Mouse (Mus musculus): Measurements from ENCODE around the gene Recql. TPM values are rescaled to one million over a fixed set of nuclear protein-coding genes. Genes with fewer than 3 reads are reported as not detected.

Gene Recql
- total RNA-seq, 2 experiments from 2014 or later: 11.1 to 12.3 TPM

Other genes starting within 250 kb of the Recql start
- not detected for gene Slco1a6, start 178.6 kb downstream of the Recql start, total RNA-seq (2021)
- not detected for gene Iapp, start 88.7 kb downstream of the Recql start, total RNA-seq (2021)
- not detected for gene Slco1a5, start 64.1 kb downstream of the Recql start, total RNA-seq (2021)
- gene Pyroxd1, start 41.4 kb downstream of the Recql start, total RNA-seq (2021): 10 to 100 TPM in 1 of 2 experiments, 1 to 10 TPM in 1; 9.5 to 12.7 TPM
- gene Golt1b, start 134 bp upstream of the Recql start, total RNA-seq (2021): 10 to 100 TPM; 35.5 to 38.9 TPM
- under 1 TPM; 0.19 to 0.33 TPM for gene Spx, start 26.4 kb upstream of the Recql start, total RNA-seq (2021)
- gene Gys2, start 86.0 kb upstream of the Recql start, total RNA-seq (2021): 10 to 100 TPM; 11.9 to 25.7 TPM
- 100 to 1,000 TPM; 208 to 422 TPM for gene Ldhb, start 120.9 kb upstream of the Recql start, total RNA-seq (2021)
- gene Kcnj8, start 184.5 kb upstream of the Recql start, total RNA-seq (2021): 10 to 100 TPM in 1 of 2 experiments, 1 to 10 TPM in 1; 6.4 to 10.9 TPM